Mouse (Mus musculus) liver, embryonic 13.5 days (tissue): ENCODE results near the gene Gm42957. TPM values are rescaled to one million over a fixed set of nuclear protein-coding genes. Genes with fewer than 3 reads are reported as not detected.
A peak's percentile ranks its signal among the peaks of the same experiment; 100 is the strongest.

Experiments used
- ATAC-seq: fragments of 200-750 bp; cut with Nextera tagmentation; 2 replicates; pipeline ENCODE4 v1.8.0; 2017; ENCODE audit warnings: low read depth, mild to moderate bottlenecking, moderate number of reproducible peaks, moderate library complexity
- DNase-seq: peaks from one replicate; pipeline ENCODE4 v3.0.0; 2022
- H3K27ac ChIP-seq: fragments of 300-500 bp; sonication (generic); 2 replicates; pipeline ENCODE4 v1.5.1; 2015; ENCODE audit warnings: moderate library complexity, mild to moderate bottlenecking, inconsistent platforms
- H3K27me3 ChIP-seq: fragments of 300-500 bp; sonication (generic); 2 replicates; pipeline ENCODE4 v1.6.1; 2015; ENCODE audit warnings: mild to moderate bottlenecking, inconsistent platforms
- H3K36me3 ChIP-seq: fragments of 300-500 bp; sonication (generic); 2 replicates; pipeline ENCODE4 v1.6.1; 2015; ENCODE audit warnings: mild to moderate bottlenecking, inconsistent platforms
- H3K4me1 ChIP-seq: fragments of 300-500 bp; sonication (generic); replicated peaks from 2 replicates; pipeline ENCODE4 v1.6.1; 2015; ENCODE audit warnings: inconsistent platforms
- H3K4me2 ChIP-seq: fragments of 300-500 bp; sonication (generic); 2 replicates; pipeline ENCODE4 v1.6.1; 2015; ENCODE audit warnings: inconsistent platforms, mild to moderate bottlenecking, moderate library complexity
- H3K4me3 ChIP-seq: fragments of 300-500 bp; sonication (generic); replicated peaks from 2 replicates; pipeline ENCODE4 v1.5.1; 2015; ENCODE audit warnings: mild to moderate bottlenecking, inconsistent platforms
- H3K9ac ChIP-seq: fragments of 300-500 bp; sonication (generic); 2 replicates; pipeline ENCODE4 v1.6.1; 2015; ENCODE audit warnings: mild to moderate bottlenecking, inconsistent platforms
- H3K9me3 ChIP-seq: fragments of 300-500 bp; sonication (generic); replicated peaks from 2 replicates; pipeline ENCODE4 v1.6.1; 2016; ENCODE audit warnings: inconsistent platforms
- WGBS: fragments of 180-500 bp; shearing (Covaris S2); methylation state at CpG from one replicate; pipeline ENCODE4 v1.1.7; 2015; ENCODE audit not compliant: insufficient replicate concordance; 5-methylcytosine and 5-hydroxymethylcytosine counted together
- polyA plus RNA-seq: library from polyadenylated mRNA; unstranded; fragments of >200 nt; fragmentation: Nextera tagmentation; extraction: Ambion mirVana; gene quantifications from 2 replicates; pipeline ENCODE4 v1.2.1, GENCODE M21; 2015

Gm42957 gene
- polyA plus RNA-seq, 1 experiment from 2014 or later = 0.02 TPM

DNA sequence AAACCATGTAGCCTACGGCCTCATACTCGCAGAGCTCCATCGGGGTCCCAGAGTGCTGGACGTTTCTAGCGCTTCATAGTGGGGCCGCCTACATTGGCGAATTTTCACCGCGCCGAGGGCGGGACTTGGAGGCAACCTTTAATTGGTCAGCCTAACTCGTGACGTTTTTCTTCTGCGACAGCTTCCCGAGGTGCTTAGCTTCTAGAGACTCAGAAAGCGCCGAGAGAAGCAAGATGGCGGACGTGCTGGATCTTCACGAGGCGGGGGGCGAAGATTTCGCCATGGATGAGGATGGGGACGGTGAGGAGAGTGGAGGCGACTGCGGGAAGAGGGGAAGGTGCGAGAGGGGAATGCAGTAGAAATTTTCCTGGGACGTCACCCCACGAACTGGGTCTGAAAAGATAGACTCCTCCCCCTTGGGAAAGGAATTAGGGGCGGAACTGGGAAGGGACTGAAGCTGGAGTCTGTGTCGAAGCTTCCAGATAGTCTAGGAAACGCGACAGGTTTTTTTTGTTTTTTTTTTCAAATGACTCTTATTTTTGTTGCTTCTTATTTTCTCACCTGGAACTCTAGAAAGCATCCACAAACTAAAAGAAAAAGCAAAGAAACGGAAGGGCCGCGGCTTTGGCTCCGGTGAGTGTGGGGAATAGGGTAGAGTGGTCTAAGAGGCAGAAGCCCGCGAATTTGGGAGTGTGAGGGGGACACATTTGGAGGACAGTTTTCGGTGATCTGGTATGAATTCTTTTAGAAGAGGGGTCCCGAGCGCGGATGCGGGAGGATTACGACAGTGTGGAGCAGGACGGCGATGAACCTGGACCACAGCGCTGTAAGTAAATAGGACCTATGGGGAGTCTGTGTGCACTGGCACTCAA, 5.3 kb upstream of the Gm42957 start, which contains the start of gene Rbm8a:
Rbm8a (plus strand) TSS at position 205 of the 872 bp plus-strand sequence.
- H3K9me3 ChIP-seq = no peaks in the 10 kb centered on the region
- DNase-seq (peak; percentile 93), ATAC-seq (peak; percentile 93)
- peaks cover 35% of the 10 kb centered on the region for H3K4me1 ChIP-seq
- 1% methylated on average over 48 of the region's 48 CpGs for WGBS
- peaks cover 29% of the 10 kb centered on the region for H3K36me3 ChIP-seq
- H3K4me2 ChIP-seq = peak within 1 kb of the TSS; percentile 81
- H3K4me3 ChIP-seq = peak within 1 kb of the TSS; percentile 74
- H3K9ac ChIP-seq = peak within 1 kb of the TSS; percentile 83
- no peaks in the 10 kb centered on the region for H3K27me3 ChIP-seq
- H3K27ac ChIP-seq = peak within 1 kb of the TSS; percentile 56; the same call in 1 of the 2 replicates

DNA sequence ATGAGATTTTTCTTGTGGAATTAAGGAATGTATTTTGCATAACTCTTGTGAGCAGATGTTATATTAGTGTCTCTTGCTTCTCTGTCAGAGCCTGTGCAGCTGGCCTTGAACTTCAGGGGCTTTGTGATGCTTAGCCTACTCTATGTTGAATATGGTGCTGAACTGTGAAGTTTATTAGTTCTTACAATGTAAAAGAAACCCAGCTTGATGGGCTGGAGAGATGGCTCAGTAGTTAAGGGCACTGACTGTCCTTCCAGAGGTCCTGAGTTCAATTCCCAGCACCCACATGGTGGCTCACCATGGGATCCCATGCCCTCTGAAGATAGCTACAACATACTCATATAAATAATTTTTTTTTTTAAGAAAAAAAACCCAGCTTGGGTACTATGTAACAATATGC, 3.2 kb upstream of the Gm42957 start:
- Histone ChIP-seq H3K9me3 (no peaks in the 10 kb centered on the region), H3K4me1 (peaks cover 51% of the 10 kb centered on the region), H3K27ac (no peak overlapping the region), H3K9ac (no peak overlapping the region), H3K4me2 (no peak overlapping the region), H3K36me3 (peaks cover 28% of the 10 kb centered on the region), H3K27me3 (no peaks in the 10 kb centered on the region), H3K4me3 (no peak overlapping the region)
- DNase-seq (no peak), ATAC-seq (no peak)

DNA sequence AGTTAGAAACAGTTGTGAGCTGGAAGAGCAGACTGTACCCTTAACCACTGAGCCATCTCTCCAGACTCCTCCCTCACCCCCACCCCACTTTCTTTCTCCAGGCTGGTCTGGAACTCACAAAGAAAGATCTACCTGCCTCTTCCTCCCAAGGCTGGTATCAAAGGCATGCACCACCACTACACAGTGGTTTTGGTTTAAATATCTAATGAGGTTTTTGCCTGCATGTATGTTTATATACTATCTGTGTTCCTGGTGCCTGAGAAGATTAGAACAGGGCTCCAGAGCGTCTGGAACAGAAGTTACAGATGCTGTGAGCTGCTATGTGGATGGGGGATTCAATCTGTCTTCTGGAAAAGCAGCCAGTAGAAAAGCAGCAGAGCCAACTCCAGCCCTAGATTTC, 1.3 kb upstream of the Gm42957 start:
- no peak overlapping the region for H3K9ac ChIP-seq
- no peaks in the 10 kb centered on the region for H3K9me3 ChIP-seq
- H3K4me2 ChIP-seq = 0 out of 2 replicates have a peak overlapping the region, but pooled peaks have one; percentile 93
- peaks cover 47% of the 10 kb centered on the region for H3K4me1 ChIP-seq
- no peak overlapping the region for H3K27ac ChIP-seq
- no peak for ATAC-seq
- 36% methylated on average over 1 of the region's 1 CpGs for WGBS
- H3K4me3 ChIP-seq = no peak overlapping the region
- no peaks in the 10 kb centered on the region for H3K27me3 ChIP-seq
- peaks cover 39% of the 10 kb centered on the region for H3K36me3 ChIP-seq
- no peak for DNase-seq

DNA sequence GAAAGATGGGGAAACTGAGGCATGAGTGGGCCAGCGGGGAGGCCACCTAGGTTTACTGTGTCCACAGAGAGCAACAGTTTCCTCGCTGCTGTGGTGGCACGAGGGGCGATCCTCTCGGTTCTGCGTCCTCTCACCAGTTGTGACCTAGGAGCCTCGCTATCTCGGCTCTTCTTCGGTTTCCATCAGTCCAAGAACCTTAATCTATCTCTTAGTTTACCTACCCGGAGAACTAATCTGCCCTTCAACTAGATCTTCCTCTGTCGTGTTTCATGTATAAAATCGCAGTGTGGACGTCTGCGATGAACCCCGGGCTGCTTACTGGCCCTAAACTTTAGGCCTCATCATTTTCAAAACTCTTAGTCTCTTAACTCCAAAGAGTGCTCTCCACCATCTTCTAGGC, 632 bp downstream of the Gm42957 start:
- no peaks in the 10 kb centered on the region for H3K27me3 ChIP-seq
- H3K4me2 ChIP-seq = peak overlapping the region; percentile 93
- H3K4me3 ChIP-seq = peak overlapping the region; percentile 94
- peaks cover 39% of the 10 kb centered on the region for H3K4me1 ChIP-seq
- peaks cover 40% of the 10 kb centered on the region for H3K36me3 ChIP-seq
- H3K9ac ChIP-seq = peak overlapping the region; percentile 96
- DNase-seq (no peak), ATAC-seq (peak; percentile 27)
- peak overlapping the region; percentile 87 for H3K27ac ChIP-seq
- H3K9me3 ChIP-seq = no peaks in the 10 kb centered on the region
- 8% methylated on average over 15 of the region's 15 CpGs for WGBS

DNA sequence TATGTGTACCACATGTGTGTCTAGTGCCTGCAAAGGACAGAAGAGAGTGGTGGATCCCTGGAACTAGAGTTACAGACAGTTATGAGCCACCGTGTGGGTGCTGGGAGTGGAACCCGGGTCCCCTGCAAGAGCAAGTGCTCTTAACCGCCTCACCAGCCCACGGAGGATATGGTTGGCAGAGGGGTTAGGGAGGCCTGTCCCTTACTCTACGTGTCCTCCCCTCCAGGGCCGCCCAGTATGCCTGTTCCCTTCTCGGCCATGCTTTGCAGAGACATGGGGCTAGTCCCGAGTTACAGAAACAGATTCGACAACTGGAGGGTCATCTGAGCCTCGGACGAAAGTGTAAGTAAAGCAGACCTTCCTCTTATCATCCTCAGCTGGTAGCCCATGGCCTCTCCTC, 1.2 kb downstream of the Gm42957 start:
- Histone ChIP-seq H3K27ac (peak overlapping the region; percentile 87; the same call in 1 of the 2 replicates), H3K4me3 (peak overlapping the region; percentile 94), H3K9ac (peak overlapping the region; percentile 96), H3K4me1 (peaks cover 35% of the 10 kb centered on the region), H3K9me3 (no peaks in the 10 kb centered on the region), H3K27me3 (no peaks in the 10 kb centered on the region), H3K4me2 (peak overlapping the region; percentile 93), H3K36me3 (peaks cover 36% of the 10 kb centered on the region)
- peak; percentile 4 for DNase-seq
- 49% methylated on average over 11 of the region's 11 CpGs for WGBS
- no peak for ATAC-seq

DNA sequence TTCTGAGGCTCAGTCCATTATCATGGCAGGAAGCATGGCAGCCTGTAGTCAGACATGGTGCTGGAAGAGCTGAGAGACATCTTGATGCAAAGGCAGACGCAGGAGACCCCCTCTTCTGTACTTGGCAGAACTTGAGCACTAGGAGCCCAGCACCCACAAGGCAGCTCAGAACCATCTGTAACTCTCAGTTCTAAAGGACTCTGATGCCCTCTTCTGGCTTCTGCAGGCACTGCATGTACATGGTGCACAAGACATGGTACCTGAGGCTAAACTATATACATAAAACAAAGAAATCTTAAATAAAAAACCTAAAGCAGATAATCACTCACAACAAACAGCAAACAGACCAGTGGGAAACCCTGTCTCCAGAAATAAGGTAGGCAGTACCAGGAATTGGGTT, 3.9 kb downstream of the Gm42957 start:
- Histone ChIP-seq H3K4me1 (peaks cover 26% of the 10 kb centered on the region), H3K27me3 (no peaks in the 10 kb centered on the region), H3K36me3 (peaks cover 33% of the 10 kb centered on the region), H3K4me2 (no peak overlapping the region), H3K9ac (no peak overlapping the region), H3K4me3 (no peak overlapping the region), H3K27ac (no peak overlapping the region), H3K9me3 (no peaks in the 10 kb centered on the region)
- ATAC-seq = no peak
- 66% methylated on average over 1 of the region's 1 CpGs for WGBS
- DNase-seq = peak; percentile 53

DNA sequence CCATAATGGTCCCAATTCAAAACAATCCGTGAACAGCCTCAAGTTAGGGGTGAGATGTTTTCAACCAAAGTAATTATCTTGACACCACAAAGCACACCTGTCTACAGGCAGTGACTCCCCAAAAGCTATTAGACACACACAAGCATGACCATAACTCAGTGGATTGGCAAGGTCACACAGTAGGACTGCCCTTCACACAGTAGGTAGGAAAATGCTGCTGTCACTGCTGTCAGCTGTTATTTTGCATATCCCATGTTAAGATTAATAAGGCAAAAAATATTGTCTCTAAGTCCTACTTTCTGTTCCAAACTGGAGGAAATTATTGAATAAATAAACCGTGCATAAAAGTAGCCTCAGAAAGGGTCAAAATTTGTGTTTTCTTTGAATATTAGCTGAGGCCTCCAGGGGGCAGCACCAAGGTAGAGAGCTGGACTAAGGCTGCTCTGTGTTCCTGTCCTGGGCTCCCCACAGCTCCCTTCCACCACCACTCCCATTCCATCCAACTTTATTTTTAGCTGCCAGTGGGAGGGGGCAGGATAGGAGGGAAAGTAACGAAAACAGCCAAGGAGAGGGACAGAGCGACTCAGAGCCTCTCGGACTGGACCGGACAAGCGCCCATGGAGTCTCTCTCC, 9.9 kb downstream of the Gm42957 start, which contains the start of gene Itga10:
Itga10 (plus strand) TSS at position 567 of the 632 bp plus-strand sequence.
- ATAC-seq = peak; percentile 34; the same call in 1 of the 2 replicates

DNA sequence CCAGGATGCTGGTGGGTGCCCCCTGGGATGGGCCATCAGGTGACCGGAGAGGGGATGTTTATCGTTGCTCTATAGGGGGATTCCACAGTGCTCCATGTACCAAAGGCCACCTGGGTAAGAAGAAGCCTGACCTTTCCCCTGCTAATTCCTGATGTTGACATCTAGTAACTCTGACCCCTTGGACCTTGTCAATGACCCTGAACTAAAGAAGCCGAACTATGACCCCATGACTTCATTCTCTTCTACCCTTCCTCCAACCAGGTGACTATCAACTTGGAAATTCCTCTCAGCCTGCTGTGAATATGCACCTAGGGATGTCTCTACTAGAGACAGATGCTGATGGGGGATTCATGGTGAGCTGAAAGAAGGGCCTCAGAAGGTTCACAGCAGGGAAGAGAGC, 12.1 kb downstream of the Gm42957 start:
- H3K4me1 ChIP-seq = 0 out of 2 replicates have a peak, but pooled peaks cover 5% of the 10 kb centered on the region
- H3K4me2 ChIP-seq = no peak overlapping the region
- DNase-seq = no peak
- no peak overlapping the region for H3K9ac ChIP-seq
- no peak overlapping the region for H3K4me3 ChIP-seq
- H3K36me3 ChIP-seq = peaks cover 21% of the 10 kb centered on the region
- no peaks in the 10 kb centered on the region for H3K27me3 ChIP-seq
- 0 out of 2 replicates have a peak, but pooled peaks have one; percentile 18 for ATAC-seq
- 70% methylated on average over 3 of the region's 3 CpGs for WGBS
- no peaks in the 10 kb centered on the region for H3K9me3 ChIP-seq
- no peak overlapping the region for H3K27ac ChIP-seq

More for the DNA sequence above, 9.9 kb downstream of the Gm42957 start, which contains the start of gene Itga10:
- Histone ChIP-seq H3K27ac (no peak within 1 kb of the TSS), H3K4me2 (no peak within 1 kb of the TSS), H3K4me1 (0 out of 2 replicates have a peak, but pooled peaks cover 3% of the 10 kb centered on the region), H3K4me3 (no peak within 1 kb of the TSS), H3K27me3 (no peaks in the 10 kb centered on the region), H3K36me3 (peaks cover 24% of the 10 kb centered on the region), H3K9me3 (no peaks in the 10 kb centered on the region), H3K9ac (no peak within 1 kb of the TSS)
- no peak for DNase-seq
- 81% methylated on average over 7 of the region's 7 CpGs for WGBS

DNA sequence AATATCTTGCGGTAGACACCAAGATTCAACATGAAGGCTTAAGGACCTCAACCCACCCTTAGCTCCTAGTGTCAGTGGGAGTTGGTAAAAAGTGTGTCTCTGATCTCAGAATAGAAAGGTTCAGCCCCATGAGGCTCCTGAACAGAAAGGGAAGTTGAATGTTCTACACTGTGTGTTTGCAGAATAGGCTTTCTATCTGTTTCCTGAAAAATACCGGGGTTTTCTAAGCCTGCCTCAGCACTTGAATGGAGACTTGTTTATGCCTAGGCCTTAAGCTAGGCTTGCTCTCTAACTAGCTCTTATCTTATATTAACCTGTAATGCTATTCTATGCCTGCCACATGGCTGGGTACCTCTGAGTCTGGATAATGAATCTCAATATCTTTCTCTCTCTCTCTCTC, 25.6 kb downstream of the Gm42957 start:
- Histone ChIP-seq H3K27ac (no peak overlapping the region), H3K4me2 (no peak overlapping the region)
- 56% methylated on average over 2 of the region's 2 CpGs for WGBS

DNA sequence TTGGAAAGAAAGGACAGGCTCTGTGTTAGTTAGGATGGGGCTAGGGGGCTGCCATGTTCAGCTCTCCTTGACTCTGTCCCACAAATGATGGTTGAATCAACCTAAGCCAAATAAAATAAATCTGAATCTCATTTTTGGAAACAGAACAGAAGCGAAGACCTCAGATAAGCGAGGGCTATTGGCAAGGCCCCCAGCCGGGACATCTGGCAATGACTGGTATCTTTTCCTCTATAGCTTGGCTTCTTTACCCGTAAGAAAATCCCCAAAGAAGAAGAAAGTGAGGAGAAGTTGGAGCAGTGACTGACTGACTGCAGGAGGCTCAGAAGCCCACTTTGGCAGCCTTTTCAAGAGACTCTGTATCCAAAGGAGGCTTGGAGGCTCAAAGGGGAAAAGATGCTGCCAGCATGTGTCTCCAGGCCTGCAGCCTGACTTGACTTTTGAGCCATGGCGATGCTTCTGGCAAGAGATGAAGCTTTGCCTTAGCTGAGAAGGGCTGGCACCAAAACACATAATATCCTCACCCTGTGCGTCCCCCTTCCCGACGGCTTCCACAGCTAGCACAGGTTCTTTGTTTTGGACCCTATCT, 27.6 kb downstream of the Gm42957 start:
- Histone ChIP-seq H3K9me3 (no peaks in the 10 kb centered on the region), H3K36me3 (no peaks in the 10 kb centered on the region), H3K9ac (no peak overlapping the region), H3K4me1 (peaks cover 12% of the 10 kb centered on the region), H3K27me3 (0 out of 2 replicates have a peak, but pooled peaks cover 7% of the 10 kb centered on the region), H3K27ac (no peak overlapping the region), H3K4me2 (peak overlapping the region; percentile 59; the same call in 1 of the 2 replicates), H3K4me3 (no peak overlapping the region)
- WGBS = 65% methylated on average over 8 of the region's 8 CpGs
- no peak for ATAC-seq
- DNase-seq = no peak

More for the DNA sequence above, 25.6 kb downstream of the Gm42957 start:
- H3K4me3 ChIP-seq = no peak overlapping the region
- ATAC-seq (no peak), DNase-seq (no peak)
- 0 out of 2 replicates have a peak, but pooled peaks cover 5% of the 10 kb centered on the region for H3K27me3 ChIP-seq
- H3K9me3 ChIP-seq = no peaks in the 10 kb centered on the region
- peaks cover 12% of the 10 kb centered on the region for H3K4me1 ChIP-seq
- no peaks in the 10 kb centered on the region for H3K36me3 ChIP-seq
- no peak overlapping the region for H3K9ac ChIP-seq
